ENCODE assay signal across 8 mouse cellular contexts in the genomic region with DNA sequence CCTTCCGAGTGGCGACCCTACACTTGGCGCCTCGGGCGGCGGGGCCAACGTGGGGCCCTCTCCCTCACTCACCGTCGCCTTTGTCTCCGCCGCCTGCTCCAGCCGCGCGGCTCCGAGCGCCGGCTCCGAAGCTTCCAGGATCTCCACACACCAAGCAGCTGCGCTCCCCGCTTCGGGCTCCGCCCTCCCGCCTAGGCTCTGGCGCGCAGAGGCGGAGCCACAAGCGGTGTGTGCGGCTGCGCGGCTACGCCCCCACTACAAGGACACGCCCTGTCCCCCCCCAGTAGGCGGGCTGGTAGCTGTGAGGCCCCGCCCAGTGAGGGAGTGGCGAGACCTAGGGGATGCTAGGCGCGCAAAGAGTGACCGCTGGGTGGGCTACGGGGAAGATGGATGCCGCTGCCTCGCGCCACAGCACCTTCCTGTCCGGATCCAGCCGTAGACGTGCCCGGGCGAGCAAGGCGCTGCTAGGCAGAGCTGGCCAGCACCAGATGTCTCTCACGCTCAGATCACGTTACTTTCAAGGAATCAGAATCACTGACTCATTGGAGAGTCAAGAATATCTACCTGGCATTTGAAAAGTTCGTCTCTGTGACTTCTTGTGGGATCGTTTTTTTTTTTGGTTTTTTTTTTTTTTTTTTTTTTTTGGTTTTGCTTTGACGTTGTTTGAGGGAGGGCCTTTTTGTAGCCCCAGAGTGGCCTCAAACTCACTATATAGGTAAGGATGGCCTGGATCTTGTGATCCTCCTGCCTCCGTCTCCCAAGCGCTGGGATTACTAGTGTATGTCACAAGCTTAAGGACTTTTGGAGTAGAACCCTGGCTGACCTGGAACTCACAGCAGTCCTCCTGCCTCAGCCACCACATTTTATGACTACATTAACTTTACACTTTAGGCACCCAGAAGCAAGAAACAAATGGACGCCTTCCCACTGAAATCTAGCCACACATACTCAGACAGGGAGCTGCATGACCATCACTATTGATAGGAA. TPM values are rescaled to one million over a fixed set of nuclear protein-coding genes. Genes with fewer than 3 reads are reported as not detected.
A peak's percentile ranks its signal among the peaks of the same experiment; 100 is the strongest.
DNase-seq lines count a peak whose midpoint lies in the region; ATAC-seq lines count a peak whose summit lies in the region.

Gene Cdc42se2 (minus strand): TSS at position 188 of the 987 bp plus-strand sequence.

- peak within 1 kb of the TSS; percentile 99 for H3K27ac ChIP-seq in intestine, embryonic 14.5 days (ENCODE audit: low read depth)

- intact Hi-C loops in left cerebral cortex, postnatal 14 days (cut with DNase I): loop anchor here (1.0 kb wide), 1 partner anchor 73 kb away; the partner anchor contains the start of gene Lyrm7

- H3K4me2 ChIP-seq in intestine, embryonic 14.5 days (ENCODE audit: low read length): peak within 1 kb of the TSS; percentile 59

- no peaks in the 10 kb centered on the region for H3K27me3 ChIP-seq in intestine, embryonic 14.5 days (replicated peaks; ENCODE audit: control insufficient read depth, insufficient read depth, low read length)

- H3K9me3 ChIP-seq in intestine, embryonic 14.5 days (ENCODE audit: control insufficient read depth, low read length): no peaks in the 10 kb centered on the region

- no peaks in the 10 kb centered on the region for H3K36me3 ChIP-seq in intestine, embryonic 14.5 days (ENCODE audit: control insufficient read depth, insufficient read depth, low read length)

- peak within 1 kb of the TSS; percentile 95 for H3K9ac ChIP-seq in intestine, embryonic 14.5 days (ENCODE audit: low read length)

- peaks cover 10% of the 10 kb centered on the region for H3K4me1 ChIP-seq in intestine, embryonic 14.5 days (replicated peaks; ENCODE audit: control insufficient read depth, insufficient read depth, low read length)

- WGBS in intestine, embryonic 14.5 days: 4% methylated on average over 56 of the region's 56 CpGs

- H3K4me3 ChIP-seq in intestine, embryonic 14.5 days (ENCODE audit: low read depth, low read length): peak within 1 kb of the TSS; percentile 87

- peak; percentile 97 for ATAC-seq in intestine, embryonic 14.5 days (replicated peaks; ENCODE audit: low FRiP score, low TSS enrichment, low read depth)

- DNase-seq in adrenal gland, adult 18-20 months (ENCODE audit: low spot score in 2 of 2): peak; percentile 96 to 97
- peak; percentile 99 for DNase-seq in embryo, embryonic 11 days
- DNase-seq in gastrocnemius, postnatal 25 days: peak; percentile 95
- peak; percentile 99 for DNase-seq in intestine, embryonic 14.5 days (ENCODE audit: low spot score)
- DNase-seq in left cerebral cortex, postnatal 14 days (ENCODE audit: low spot score in 2 of 2): peak; percentile 96 to 97
- peak; percentile 99 for DNase-seq in mesoderm, embryonic 11.5 days (ENCODE audit: low read depth, low spot score)
- DNase-seq in right cerebral cortex, postnatal 36 days (ENCODE audit: low spot score in 2 of 2): peak; percentile 95 to 96
- peak; percentile 97 for DNase-seq in yolk sac, embryonic 10.5 days (ENCODE audit: low spot score)

RNA-seq across cellular contexts. Expression of gene Cdc42se2, which starts in this region (rescaled TPM):
- total RNA-seq in adrenal gland, adult 18-20 months (2021): 10 to 100 TPM; 18.5 to 21.1 TPM
- 10 to 100 TPM; 13.8 to 14.3 TPM for total RNA-seq in gastrocnemius, postnatal 25 days (2021)
- polyA plus RNA-seq in intestine, embryonic 14.5 days (2014; fragmentation: Nextera tagmentation; extraction: Ambion mirVana): 81.5 and 94.9 TPM in 2 replicates
- 100 to 1,000 TPM; 175 to 185 TPM for total RNA-seq in left cerebral cortex, postnatal 14 days (2021)

Comparison
In these comparisons a context has a peak if more than half of its experiments do, and no peak if none do; other contexts are left out.
1. Peak in every context shown above with its lines: DNase-seq, ATAC-seq, H3K4me3 ChIP-seq and H3K27ac ChIP-seq.
2. RNA of gene Cdc42se2 (total RNA-seq): 175 to 185 TPM in left cerebral cortex, postnatal 14 days; 18.5 to 21.1 TPM in adrenal gland, adult 18-20 months and 13.8 to 14.3 TPM in gastrocnemius, postnatal 25 days; every median in the first group is over 4 times any median in the second.